Mouse (Mus musculus) v-Abl transformed pro-B cells (cell line): ENCODE results near the gene Prpf3.
"Not testable (repeated sequence)": the region's sequence is repeated elsewhere in the genome, so short reads cannot be mapped to it uniquely, and the experiment has no call there.

Experiments
- in situ Hi-C, 2 experiments: fragments of 400-800 bp; cut with MboI; formaldehyde crosslinking; loops; one replicate each; pipeline ENCODE4 v1.15.1; 2025; ENCODE audit not compliant: unreplicated experiment in 2 of 2

Gene Prpf3

GRCm38 (mm10) chr3:95855502-95856089 is at the start of gene Prpf3:
Prpf3 (minus strand) TSS chr3:95855885.
- in situ Hi-C loops: loop anchor here in 1 of 2 experiments (5.0 kb wide), 1 partner anchor 107 kb away; no protein-coding TSS in a partner anchor

DNA sequence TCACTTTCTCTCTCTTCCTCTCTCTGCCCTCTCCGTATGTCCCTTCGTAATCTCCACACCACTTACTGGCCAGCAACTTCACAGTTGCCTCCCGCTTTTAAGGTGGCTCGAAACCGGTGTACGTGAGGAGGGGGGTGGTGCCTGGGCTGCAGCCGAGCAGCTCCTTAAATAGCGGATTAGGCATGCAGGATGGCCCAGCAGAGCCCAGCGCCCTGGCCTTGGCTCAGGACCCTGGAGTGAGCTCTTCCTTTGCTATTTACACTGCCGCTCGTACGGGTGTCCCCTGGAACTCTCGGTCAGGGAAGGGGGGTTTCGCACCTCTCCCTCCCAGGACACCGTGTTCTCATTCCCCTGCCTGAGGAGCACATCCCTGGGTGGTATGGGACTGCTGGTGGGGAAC is 48.9 kb upstream of the Prpf3 start, which contains the start of gene Car14:
TSS of gene Car14 (minus strand) at position 124 of the 400 bp plus-strand sequence.
- in situ Hi-C loops: no loop called here

DNA sequence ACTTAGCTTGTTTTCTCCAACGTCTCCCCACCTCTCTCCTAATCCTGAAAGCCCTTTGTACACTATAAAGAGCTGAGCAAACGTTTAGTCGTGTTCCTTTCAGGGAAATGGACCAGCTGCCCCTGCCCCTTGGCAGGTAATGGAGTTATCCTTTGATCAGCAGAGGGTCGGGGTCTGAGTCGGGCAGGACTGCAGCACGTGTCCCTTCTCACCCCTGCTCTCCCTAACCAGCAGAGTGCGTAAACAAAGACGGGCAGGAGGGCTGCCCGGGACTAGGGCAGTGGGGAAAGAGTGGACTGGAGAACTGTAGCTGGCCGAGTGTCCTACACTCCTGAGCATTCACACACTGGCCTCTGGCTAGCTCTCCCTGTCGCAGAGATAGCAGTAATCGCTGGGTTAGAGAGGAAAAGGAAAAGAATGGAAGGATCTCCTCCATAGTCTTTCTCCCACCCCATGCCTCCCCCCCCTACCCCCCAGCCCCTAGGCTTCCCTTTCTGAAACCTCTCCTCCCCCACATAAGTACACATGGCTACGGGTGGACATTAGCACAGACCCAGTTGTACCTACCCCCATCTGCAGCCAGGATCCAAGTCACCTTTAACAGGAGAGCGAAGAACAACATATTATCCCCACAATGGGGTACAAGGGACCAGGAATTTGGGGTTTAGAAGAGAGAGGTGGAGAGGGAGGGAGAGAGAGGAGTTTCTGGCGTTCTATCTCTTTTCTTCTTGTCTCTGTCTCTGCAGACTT is 48.2 kb upstream of the Prpf3 start:
- in situ Hi-C loops: no loop called here

DNA sequence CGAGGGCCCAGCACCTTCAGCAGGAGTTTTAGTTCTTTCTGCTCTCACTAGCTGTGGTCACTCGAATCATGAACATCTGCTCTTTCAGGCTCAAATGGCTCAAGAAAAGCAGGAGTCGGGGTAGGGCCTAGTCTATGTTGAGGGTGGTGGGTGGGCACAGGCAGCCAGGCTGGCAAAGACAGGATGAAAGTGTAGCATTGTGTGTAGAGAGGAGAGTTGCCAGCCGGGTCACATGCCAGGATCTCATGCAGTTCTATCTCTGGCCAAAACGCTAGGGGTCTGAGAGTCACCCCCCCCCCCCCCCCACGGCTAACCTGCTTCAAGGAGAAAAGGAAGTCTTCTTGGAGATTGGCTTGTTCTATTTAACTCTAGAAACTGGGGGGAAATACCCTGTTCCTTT is 47.0 kb upstream of the Prpf3 start:
- in situ Hi-C loops: no loop called here

- in situ Hi-C loops: no loop called here
These were observed 46.6 kb upstream of the Prpf3 start for GRCm38 (mm10) chr3:95902373-95902625.

DNA sequence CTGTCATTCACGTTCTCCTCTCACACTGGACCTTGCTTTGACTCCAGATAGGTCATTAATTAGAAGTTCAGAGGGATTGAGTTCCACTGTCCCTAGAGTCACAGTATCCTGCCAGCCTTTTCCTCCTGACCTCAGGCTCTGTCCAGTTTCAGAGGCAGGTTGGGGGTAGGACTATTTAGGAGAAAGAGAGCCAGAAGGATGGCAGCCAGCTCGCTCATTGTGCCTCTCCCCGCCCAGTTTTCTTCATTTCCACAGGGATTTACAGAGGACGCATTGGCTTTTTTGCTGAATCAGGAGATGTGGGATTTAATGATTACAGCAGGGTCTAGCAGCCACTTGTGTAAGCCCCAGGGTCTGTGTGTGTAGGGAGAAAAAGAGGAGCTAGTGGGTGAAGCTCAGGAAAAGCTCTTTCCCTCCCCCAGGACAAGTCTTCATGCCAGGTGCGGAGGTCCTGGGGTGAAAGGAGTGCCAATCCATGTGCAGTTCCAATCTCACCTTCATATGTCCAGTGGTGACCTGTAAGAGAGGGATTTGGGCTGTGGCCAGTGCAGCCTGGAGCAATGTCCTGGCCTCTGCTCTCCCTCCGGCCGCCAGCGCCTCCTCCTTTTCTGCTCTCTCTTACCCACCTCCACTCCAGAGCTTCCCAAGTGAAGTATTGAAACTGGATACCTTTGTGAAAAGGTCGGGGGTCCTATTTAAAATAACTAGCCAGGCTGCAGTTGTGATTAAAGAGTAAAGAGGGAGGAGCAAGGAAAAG is 46.1 kb upstream of the Prpf3 start:
- in situ Hi-C loops: no loop called here

- in situ Hi-C loops: no loop called here
These were observed 44.3 kb upstream of the Prpf3 start for GRCm38 (mm10) chr3:95899800-95900524.

DNA sequence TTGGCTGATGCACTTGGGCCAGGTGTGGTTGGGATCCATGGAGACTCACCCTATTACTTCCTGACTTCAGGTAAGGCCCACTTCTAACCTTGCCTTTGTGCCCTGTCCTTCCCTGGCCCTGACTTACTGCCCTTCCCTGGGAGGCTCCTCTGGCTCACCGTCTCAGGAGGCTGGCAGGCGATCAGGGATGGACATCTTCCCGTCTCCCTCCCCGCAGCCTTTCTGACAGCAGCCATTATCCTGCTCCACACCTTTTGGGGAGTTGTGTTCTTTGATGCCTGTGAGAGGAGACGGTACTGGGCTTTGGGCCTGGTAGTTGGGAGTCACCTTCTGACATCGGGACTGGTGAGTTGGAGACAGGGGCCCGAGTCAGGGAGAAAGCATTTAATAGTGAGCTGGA is 39.8 kb upstream of the Prpf3 start:
- in situ Hi-C loops: not testable (repeated sequence)

- in situ Hi-C loops: no loop called here
These were observed 38.9 kb upstream of the Prpf3 start for GRCm38 (mm10) chr3:95894317-95895160.

GRCm38 (mm10) chr3:95893606-95894316 is 38.1 kb upstream of the Prpf3 start, which contains the start of gene Aph1a:
Aph1a (plus strand) TSS chr3:95893969.
- in situ Hi-C loops: not testable (repeated sequence)

DNA sequence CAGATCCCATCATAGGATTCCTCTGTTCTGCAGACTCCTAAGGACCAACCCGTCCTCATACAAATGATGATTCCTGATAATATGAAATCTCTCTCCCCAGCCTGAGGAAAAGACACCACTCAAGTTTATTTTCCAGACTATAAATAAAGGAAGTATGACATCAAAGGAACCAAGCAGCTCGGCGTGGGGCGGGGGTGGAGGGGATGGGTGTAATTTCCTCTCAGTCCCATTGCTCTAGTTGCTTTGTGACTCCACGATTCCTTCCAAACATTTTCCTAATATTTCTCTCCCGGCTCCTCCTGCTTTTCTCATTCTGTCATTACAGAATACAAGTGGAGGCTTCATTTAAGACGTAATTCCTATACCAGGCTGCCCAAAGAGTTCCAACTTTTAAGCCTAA is 37.4 kb upstream of the Prpf3 start:
- in situ Hi-C loops: no loop called here

DNA sequence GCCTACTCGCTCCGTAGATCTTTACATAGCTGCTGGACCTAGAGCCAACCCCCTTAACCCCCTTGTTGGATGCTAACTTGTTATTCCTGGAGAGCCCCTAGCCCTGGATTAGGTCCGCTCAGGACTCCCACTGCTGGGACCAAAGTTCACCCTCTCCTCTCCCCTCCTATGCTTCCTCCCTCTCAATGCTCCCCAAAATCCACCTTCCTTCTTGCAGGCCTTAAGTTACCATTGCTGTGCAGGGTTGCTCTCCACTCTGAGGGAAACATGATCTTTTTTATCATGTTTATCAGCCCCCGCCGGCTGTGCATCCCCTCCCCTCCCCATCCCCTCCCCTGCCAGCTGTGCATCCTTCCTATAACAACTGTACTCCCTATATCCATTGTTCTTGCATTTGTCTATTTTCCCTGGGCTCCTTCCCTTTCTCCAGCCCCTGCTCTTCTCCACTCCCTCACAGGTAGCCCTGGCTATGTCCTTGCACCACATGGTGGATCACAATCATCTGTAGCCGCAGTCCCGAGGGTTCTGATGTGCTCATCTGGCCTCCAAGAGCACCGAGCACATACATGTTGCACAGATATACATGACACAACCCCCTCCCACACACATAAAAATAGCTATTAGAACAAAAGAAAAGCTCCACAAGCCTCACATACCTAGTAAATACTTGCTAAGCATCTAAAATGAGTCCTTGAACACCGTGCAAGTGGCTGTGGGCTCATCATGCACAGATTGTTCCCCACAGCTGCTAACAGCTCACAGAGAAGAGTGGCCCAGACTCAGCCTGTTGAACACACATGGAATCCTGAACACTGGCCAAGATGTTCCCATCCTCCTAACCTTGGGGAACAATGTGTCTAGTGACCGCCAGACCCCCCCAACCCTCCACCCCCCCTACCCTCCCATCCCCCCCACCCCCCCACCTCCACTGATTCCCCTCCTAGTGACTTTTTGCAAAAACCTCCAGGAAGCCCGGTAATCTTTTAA is 36.7 kb upstream of the Prpf3 start:
- in situ Hi-C loops: no loop called here

DNA sequence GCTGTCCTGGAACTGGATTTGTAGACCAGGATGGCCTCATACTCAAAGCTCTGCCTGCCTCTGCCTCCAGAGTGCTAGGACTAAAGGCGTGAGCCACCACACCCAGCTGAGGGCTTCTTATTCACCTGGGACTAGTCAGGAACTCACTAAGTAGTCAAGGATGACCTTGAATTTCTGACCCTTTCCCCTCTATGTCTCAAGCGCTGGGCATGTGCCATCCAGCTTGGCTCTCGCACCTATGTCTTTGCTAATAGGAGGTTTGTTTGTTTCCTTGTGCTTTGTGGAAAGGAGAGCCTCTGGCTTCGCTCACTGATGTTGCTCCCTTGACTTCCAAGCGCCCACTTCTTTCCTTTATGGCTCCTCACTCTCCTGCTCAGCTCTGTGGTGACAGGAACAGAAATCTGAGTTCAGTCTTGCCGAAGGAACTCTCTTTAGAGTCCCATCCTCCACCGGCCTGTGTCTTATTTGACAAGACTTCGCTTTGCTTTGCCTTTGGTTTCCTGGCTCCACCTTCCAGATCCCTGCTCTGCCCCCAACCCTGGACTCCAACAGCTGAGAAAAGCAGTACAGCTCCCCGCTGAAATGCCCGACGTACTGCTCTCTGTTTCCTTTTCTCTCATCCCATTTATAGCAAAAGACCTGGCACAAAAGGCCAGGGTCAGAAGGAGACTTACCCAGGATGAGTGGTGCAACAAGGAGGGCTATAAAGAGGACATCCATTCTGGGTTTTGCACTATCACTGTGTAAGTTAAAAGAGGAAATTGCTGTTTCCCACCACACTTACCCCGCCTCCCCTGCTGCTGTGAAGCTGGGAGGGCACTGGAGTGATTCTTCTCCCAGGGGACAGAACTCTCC is 35.8 kb upstream of the Prpf3 start, which contains the start of gene BC028528:
TSS of gene BC028528 (minus strand) at position 795 of the 855 bp plus-strand sequence.
- in situ Hi-C loops: no loop called here

DNA sequence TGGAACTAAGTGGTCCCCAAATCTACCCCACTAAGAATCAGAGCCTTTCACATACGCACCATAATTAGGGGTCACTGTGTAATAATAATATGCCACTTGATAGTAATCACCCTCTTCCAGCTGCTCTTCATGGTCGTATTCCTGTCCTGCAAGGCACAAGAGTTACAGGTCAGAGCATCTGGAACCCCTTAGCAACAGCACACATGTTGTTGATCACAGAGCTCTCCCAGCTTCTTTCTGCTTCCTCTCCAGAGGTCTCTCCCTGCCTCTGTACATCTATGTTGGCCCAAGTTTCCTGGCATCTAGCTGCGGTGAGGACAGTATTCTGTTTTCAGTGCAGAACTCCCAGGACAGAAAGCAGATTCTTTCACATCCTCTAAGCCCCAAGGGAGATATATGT is 34.0 kb upstream of the Prpf3 start:
- in situ Hi-C loops: loop anchor here in 1 of 2 experiments (10.0 kb wide), 1 partner anchor 165 kb away; the partner anchor contains the start of gene Vps45

GRCm38 (mm10) chr3:95887596-95887995 is 31.9 kb upstream of the Prpf3 start:
- in situ Hi-C loops: loop anchor here in 1 of 2 experiments (10.0 kb wide), 1 partner anchor 167 kb away; the partner anchor contains the start of gene Vps45

DNA sequence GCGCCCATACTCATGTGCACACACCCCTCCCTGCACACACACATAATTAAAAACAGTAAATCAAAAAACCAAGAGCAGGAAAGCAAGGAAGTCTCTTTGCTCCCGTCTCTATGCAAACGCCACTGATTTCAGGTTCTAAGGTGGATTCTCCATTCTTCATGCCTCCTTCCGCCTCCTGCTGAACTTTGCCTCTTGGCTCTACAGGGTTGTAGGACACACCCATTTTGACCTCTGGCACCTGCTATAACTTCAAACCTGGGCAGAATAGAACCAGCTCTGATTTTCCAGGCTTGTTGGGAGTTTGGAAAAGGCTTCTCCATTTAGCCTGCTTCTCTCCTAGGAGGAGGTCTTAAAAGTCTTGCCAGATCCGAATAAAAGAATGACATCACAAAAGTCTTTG is 28.7 kb upstream of the Prpf3 start:
- in situ Hi-C loops: loop anchor here (5.0 to 10.0 kb wide), 2 partner anchors 78 to 170 kb away; partner anchors contain the start of gene Vps45 (in 1 of the 2)
